Mouse (Mus musculus): ENCODE results near the gene Tsen34.

DNA sequence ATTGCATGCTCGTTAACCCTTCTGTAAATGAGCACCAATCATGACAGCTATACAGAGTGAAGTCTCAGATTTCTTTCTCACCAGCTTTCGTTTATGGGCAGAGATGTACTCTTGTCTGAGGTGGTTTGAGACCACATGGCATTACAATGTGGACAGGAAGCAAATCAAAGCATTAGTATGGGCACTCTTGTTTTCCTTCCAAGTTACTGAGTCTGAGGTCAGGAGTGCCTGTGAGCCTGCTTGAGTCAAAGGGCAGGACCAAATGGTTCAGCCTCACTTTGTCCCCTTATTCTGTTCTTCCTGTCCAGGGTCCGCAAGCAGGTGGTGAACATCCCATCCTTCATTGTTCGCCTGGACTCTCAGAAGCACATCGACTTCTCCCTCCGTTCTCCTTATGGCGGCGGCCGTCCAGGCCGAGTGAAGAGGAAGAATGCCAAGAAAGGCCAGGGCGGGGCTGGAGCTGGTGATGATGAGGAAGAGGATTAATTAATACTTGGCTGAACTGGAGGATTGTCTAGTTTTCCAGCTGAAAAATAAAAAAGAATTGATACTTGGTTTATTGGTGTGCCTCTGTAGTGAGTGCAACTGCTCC, 13.8 kb downstream of the Tsen34 start:
- TF ChIP-seq RAD21 (IDR thresholded peaks at IDR 0.05; ENCODE audit: low read depth, low read length) (no peak), SMC3 (IDR thresholded peaks at IDR 0.05; ENCODE audit: low read depth, low read length) (peak; percentile 18; the same call in 1 of the 2 replicates), POLR2A (IDR thresholded peaks at IDR 0.05; ENCODE audit: control insufficient read depth in 1 of 2, insufficient read depth in 1 of 2, low read depth in 1 of 2, low read length in 2 of 2, poor library complexity in 1 of 2) (no peak), USF1 (IDR thresholded peaks at IDR 0.05; ENCODE audit: low read depth, low read length) (no peak), GABPA (IDR thresholded peaks at IDR 0.05; ENCODE audit: low read depth, low read length) (no peak), CTCF (IDR thresholded peaks at IDR 0.05 in 2 of 3, conservative IDR thresholded peaks at IDR 0.05 in 1 of 3; ENCODE audit: control insufficient read depth in 1 of 3, insufficient read depth in 1 of 3, low read depth in 2 of 3, low read length in 3 of 3, poor library complexity in 1 of 3, severe bottlenecking in 1 of 3) (no peak), POLR2AphosphoS2 (IDR thresholded peaks at IDR 0.05; ENCODE audit: low read length) (no peak; the same call in 1 of the 2 replicates), JUND (IDR thresholded peaks at IDR 0.05; ENCODE audit: low read depth, low read length) (no peak), MAX (IDR thresholded peaks at IDR 0.05; ENCODE audit: low read length) (peak; percentile 54; the same call in 1 of the 2 replicates), ZKSCAN1 (IDR thresholded peaks at IDR 0.05; ENCODE audit: low read depth, low read length) (no peak), NRF1 (IDR thresholded peaks at IDR 0.05; ENCODE audit: insufficient read depth, low read depth, low read length, poor library complexity, severe bottlenecking) (no peak), E2F4 (IDR thresholded peaks at IDR 0.05; ENCODE audit: borderline replicate concordance, low read depth, low read length) (no peak), CHD2 (IDR thresholded peaks at IDR 0.05; ENCODE audit: low read length) (no peak), NELFE (IDR thresholded peaks at IDR 0.05; ENCODE audit: low read depth, low read length) (no peak)

All from MEL (cell line).